Mouse (Mus musculus): ENCODE results near the gene Arhgap15.

The Arhgap15 gene

GRCm38 (mm10) chr2:44112990-44113798, 364.6 kb downstream of the Arhgap15 start:
- DNase-seq, result peak; percentile 13 to 33

GRCm38 (mm10) chr2:44114296-44114695, 365.7 kb downstream of the Arhgap15 start:
- no peak for DNase-seq

GRCm38 (mm10) chr2:44121162-44121561, 372.5 kb downstream of the Arhgap15 start:
- DNase-seq, result no peak

- no peak for DNase-seq
Observed at GRCm38 (mm10) chr2:44123246-44123645, 374.6 kb downstream of the Arhgap15 start.

- DNase-seq, result no peak
Observed at GRCm38 (mm10) chr2:44124093-44124492, 375.5 kb downstream of the Arhgap15 start.

- no peak for DNase-seq
Observed at GRCm38 (mm10) chr2:44124683-44125082, 376.1 kb downstream of the Arhgap15 start.

GRCm38 (mm10) chr2:44126044-44126695, 377.5 kb downstream of the Arhgap15 start:
- no peak for DNase-seq

GRCm38 (mm10) chr2:44129533-44129932, 380.9 kb downstream of the Arhgap15 start:
- no peak for DNase-seq

- no peak for DNase-seq
Observed at GRCm38 (mm10) chr2:44131271-44131670, 382.6 kb downstream of the Arhgap15 start.

- no peak for DNase-seq
Observed at GRCm38 (mm10) chr2:44134796-44135195, 386.2 kb downstream of the Arhgap15 start.

- no peak for DNase-seq
Observed at GRCm38 (mm10) chr2:44140455-44140854, 391.8 kb downstream of the Arhgap15 start.

GRCm38 (mm10) chr2:44142152-44142551, 393.5 kb downstream of the Arhgap15 start:
- no peak for DNase-seq

- no peak for DNase-seq
Observed at GRCm38 (mm10) chr2:44142611-44143010, 394.0 kb downstream of the Arhgap15 start.

GRCm38 (mm10) chr2:44146124-44146981, 397.7 kb downstream of the Arhgap15 start:
- DNase-seq, result no peak

- DNase-seq, result no peak
Observed at GRCm38 (mm10) chr2:44147486-44147885, 398.9 kb downstream of the Arhgap15 start.

GRCm38 (mm10) chr2:44147971-44148370, 399.3 kb downstream of the Arhgap15 start:
- peak; percentile 28 to 57 for DNase-seq

- DNase-seq, result no peak
Observed at GRCm38 (mm10) chr2:44148550-44149100, 400.0 kb downstream of the Arhgap15 start.

- no peak for DNase-seq
Observed at GRCm38 (mm10) chr2:44152301-44152700, 403.7 kb downstream of the Arhgap15 start.

GRCm38 (mm10) chr2:44160358-44160757, 411.7 kb downstream of the Arhgap15 start:
- no peak for DNase-seq

- DNase-seq, result no peak
Observed at GRCm38 (mm10) chr2:44165789-44166188, 417.2 kb downstream of the Arhgap15 start.

GRCm38 (mm10) chr2:44166716-44167115, 418.1 kb downstream of the Arhgap15 start:
- DNase-seq, result no peak

- peak; percentile 73 to 78 for DNase-seq
Observed at GRCm38 (mm10) chr2:44184476-44184875, 435.9 kb downstream of the Arhgap15 start.

GRCm38 (mm10) chr2:44190749-44191148, 442.1 kb downstream of the Arhgap15 start:
- DNase-seq, result no peak

Measured in cerebellum, postnatal 10 days (tissue).